Mouse (Mus musculus) CH12.LX (cell line): ENCODE measurements around the gene Cdh4.

Source experiments
- CHD2 ChIP-seq: IDR thresholded peaks from 2 replicates; pipeline ENCODE4 v1.6.1; 2011; ENCODE audit warnings: low read length, improper control_type of control experiment
- CTCF ChIP-seq, 2 experiments: IDR thresholded peaks in 1 of 2; conservative IDR thresholded peaks in 1 of 2; 2 replicates each; pipeline ENCODE4 v1.5.1; 2011 to 2012; ENCODE audit warnings: low read depth in 2 of 2, low read length in 2 of 2, improper control_type of control experiment in 1 of 2, inconsistent platforms in 1 of 2, mild to moderate bottlenecking in 1 of 2, moderate library complexity in 1 of 2
- EP300 ChIP-seq: IDR thresholded peaks from 2 replicates; pipeline ENCODE4 v1.6.1; 2011; ENCODE audit warnings: low read length, improper control_type of control experiment
- GABPA ChIP-seq: IDR thresholded peaks from 2 replicates; pipeline ENCODE4 v1.6.1; 2012; ENCODE audit warnings: low read depth, low read length, improper control_type of control experiment, inconsistent platforms; ENCODE audit not compliant: insufficient replicate concordance
- KAT2A ChIP-seq: IDR thresholded peaks from 2 replicates; pipeline ENCODE4 v1.6.1; 2012; ENCODE audit warnings: low read length, improper control_type of control experiment, inconsistent platforms; ENCODE audit not compliant: insufficient replicate concordance
- MEF2A ChIP-seq: IDR thresholded peaks from 2 replicates; pipeline ENCODE4 v1.6.1; 2014; ENCODE audit warnings: low read depth, mild to moderate bottlenecking, inconsistent platforms, low read length, improper control_type of control experiment, borderline replicate concordance
- NELFE ChIP-seq: IDR thresholded peaks from 2 replicates; pipeline ENCODE4 v1.6.1; 2011; ENCODE audit warnings: low read depth, low read length, improper control_type of control experiment
- NRF1 ChIP-seq: IDR thresholded peaks from 2 replicates; pipeline ENCODE4 v1.6.1; 2014; ENCODE audit warnings: low read depth, mild to moderate bottlenecking, inconsistent platforms, low read length, improper control_type of control experiment, moderate library complexity
- POLR2A ChIP-seq: IDR thresholded peaks from 2 replicates; pipeline ENCODE4 v1.6.1; 2011; ENCODE audit warnings: low read depth, mild to moderate bottlenecking, improper control_type of control experiment, low read length
- POLR2AphosphoS2 ChIP-seq: IDR thresholded peaks from 2 replicates; pipeline ENCODE4 v1.6.1; 2011; ENCODE audit warnings: low read depth, low read length, improper control_type of control experiment
- SIN3A ChIP-seq: IDR thresholded peaks from 2 replicates; pipeline ENCODE4 v1.6.1; 2012; ENCODE audit warnings: low read length, improper control_type of control experiment, inconsistent platforms
- USF1 ChIP-seq: IDR thresholded peaks from 2 replicates; pipeline ENCODE4 v1.6.1; 2014; ENCODE audit warnings: low read depth, mild to moderate bottlenecking, inconsistent platforms, low read length, improper control_type of control experiment
- USF2 ChIP-seq: conservative IDR thresholded peaks from 2 replicates; pipeline ENCODE4 v1.6.1; 2011; ENCODE audit warnings: low read depth, low read length, improper control_type of control experiment
- ZC3H11A ChIP-seq: IDR thresholded peaks from 2 replicates; pipeline ENCODE4 v1.6.1; 2012; ENCODE audit warnings: low read depth, mild to moderate bottlenecking, inconsistent platforms, low read length, improper control_type of control experiment

GRCm38 (mm10) chr2:179834892-179835291 lies 392.7 kb downstream of the Cdh4 start:
- TF ChIP-seq SIN3A = no peak
- no peak for TF ChIP-seq KAT2A
- TF ChIP-seq CTCF (conservative IDR thresholded peaks at IDR 0.05 in 1 of 2, IDR thresholded peaks at IDR 0.05 in 1 of 2; ENCODE audit: low read depth in 2 of 2, low read length in 2 of 2) = no peak
- TF ChIP-seq MEF2A = no peak
- no peak for TF ChIP-seq EP300
- no peak for TF ChIP-seq POLR2A
- TF ChIP-seq NRF1 = no peak
- no peak for TF ChIP-seq ZC3H11A
- TF ChIP-seq USF2 = no peak
- no peak for TF ChIP-seq CHD2
- TF ChIP-seq POLR2AphosphoS2 = no peak
- TF ChIP-seq USF1 = no peak
- TF ChIP-seq GABPA = no peak
- no peak for TF ChIP-seq NELFE
